Mouse (Mus musculus): ENCODE measurements around the gene Rnf128. TPM values are rescaled to one million over a fixed set of nuclear protein-coding genes. Genes with fewer than 3 reads are reported as not detected.

Gene Rnf128
- 10 to 100 TPM; 12.4 to 15.1 TPM for total RNA-seq (2021)
- long read RNA-seq, experiment 1, transcript Rnf128-201 (7 exons, 2,750 nt): major isoform, 47 of 48 reads
- long read RNA-seq, experiment 1, partial matches to known transcripts: 1 of 48 reads
- long read RNA-seq, experiment 1, other reads (novel, unspliced or antisense): 0 of 48 reads
- long read RNA-seq, experiment 2, transcript Rnf128-201 (7 exons, 2,750 nt): major isoform, 15 of 15 reads
- long read RNA-seq, experiment 2, partial matches to known transcripts: 0 of 15 reads
- long read RNA-seq, experiment 2, other reads (novel, unspliced or antisense): 0 of 15 reads

- no peak within 1 kb of the TSS for H3K4me3 ChIP-seq
- TF ChIP-seq CTCF (IDR thresholded peaks at IDR 0.05): no peak
- intact Hi-C loops (cut with DNase I): no loop called here
- DNase-seq (ENCODE audit: extremely low spot score in 1 of 2, low spot score in 2 of 2): no peak
- H3K27ac ChIP-seq: no peak within 1 kb of the TSS
Observed at GRCm38 (mm10) chrX:139562925-139563461, at the start of gene Rnf128. Gene Rnf128 (plus strand): TSS chrX:139563316.

DNA sequence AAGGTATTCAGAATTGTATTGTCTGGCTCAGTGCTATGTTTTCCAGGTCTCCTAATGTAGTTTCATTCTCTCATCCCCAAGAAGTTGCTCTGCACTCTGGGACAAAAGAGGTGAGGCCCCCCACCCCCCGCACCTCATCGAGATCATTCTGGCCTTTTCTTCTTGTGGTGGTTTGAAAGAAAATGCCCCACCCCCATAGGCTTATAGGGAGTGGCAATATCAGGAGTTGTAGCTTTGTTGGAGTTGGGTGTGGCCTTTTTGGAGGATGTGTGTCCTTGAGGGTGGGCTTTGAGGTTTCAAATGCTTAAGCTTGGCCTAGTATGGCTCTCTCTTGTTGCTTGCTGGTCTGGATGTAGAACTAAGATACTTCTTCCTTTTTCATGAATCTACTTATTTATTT, 47.0 kb upstream of the Rnf128 start:
- TF ChIP-seq CTCF (IDR thresholded peaks at IDR 0.05): no peak
- H3K27ac ChIP-seq: no peak overlapping the region
- intact Hi-C loops (cut with DNase I): no loop called here
- no peak for DNase-seq (ENCODE audit: extremely low spot score in 1 of 2, low spot score in 2 of 2)
- H3K4me3 ChIP-seq: no peak overlapping the region

- no peak for DNase-seq (ENCODE audit: extremely low spot score in 1 of 2, low spot score in 2 of 2)
- no peak overlapping the region for H3K4me3 ChIP-seq
- no peak overlapping the region for H3K27ac ChIP-seq
- TF ChIP-seq CTCF (IDR thresholded peaks at IDR 0.05): no peak
- intact Hi-C loops (cut with DNase I): no loop called here
Observed at GRCm38 (mm10) chrX:139519251-139519650, 43.9 kb upstream of the Rnf128 start.

DNA sequence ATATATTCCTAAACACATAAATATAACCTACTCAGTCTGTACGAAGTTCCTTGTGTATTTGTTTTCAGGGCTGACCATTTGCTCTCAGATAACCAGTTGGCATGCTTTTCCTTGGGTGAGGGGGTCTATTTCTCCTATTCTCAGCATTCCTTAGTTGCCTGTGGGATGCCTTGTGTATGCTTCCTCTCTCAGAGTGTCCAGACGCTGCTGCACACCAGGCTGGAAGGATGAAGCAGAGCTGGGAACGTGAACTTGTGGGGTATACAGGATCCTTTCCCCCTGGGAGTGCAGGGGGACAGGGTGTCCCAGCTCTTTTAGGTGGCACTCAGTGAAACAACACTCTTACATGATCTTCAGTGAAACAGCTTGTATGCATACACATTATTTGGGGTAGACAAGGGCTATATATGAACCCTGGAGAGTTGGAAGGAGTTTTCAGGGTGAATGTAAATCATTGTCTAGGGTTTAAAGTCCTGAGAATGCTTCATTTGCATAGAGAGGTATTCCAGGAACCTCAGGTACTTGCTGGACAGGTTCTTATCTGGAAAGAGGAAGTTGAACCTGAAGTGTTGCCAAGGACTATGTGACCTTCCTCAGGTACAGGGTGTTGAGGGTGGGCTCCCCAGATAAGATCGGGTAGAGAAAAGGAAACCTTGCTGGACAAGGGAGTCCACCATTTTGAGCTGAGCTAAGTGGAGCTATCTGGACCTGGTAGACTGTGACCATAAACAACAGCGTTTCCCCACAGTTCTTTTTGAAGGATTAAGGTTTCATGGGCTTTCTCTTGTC, 38.6 kb upstream of the Rnf128 start:
- Histone ChIP-seq H3K27ac (no peak overlapping the region), H3K4me3 (no peak overlapping the region)
- no peak for DNase-seq (ENCODE audit: extremely low spot score in 1 of 2, low spot score in 2 of 2)
- no peak for TF ChIP-seq CTCF (IDR thresholded peaks at IDR 0.05)
- intact Hi-C loops (cut with DNase I): no loop called here

DNA sequence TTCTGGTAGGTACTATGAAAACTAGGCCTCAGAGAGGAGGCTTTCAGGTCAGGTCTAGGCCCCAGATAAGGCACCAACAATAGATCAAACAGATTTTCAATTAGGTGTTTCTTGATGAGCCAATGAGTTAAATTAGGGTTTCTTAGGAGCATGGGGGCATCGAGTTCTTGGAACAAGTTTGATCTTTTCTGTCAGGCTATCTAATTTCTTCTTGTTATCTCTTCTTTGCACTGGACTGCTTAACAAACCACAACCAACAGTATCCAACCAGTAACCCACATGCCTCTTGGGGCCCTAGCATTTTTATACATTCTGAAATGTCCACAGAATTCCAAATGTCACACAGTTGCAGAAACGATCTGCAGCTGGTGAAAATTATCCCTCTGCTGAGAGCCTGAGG, 37.4 kb upstream of the Rnf128 start:
- TF ChIP-seq CTCF (IDR thresholded peaks at IDR 0.05): no peak
- intact Hi-C loops (cut with DNase I): no loop called here
- no peak for DNase-seq (ENCODE audit: extremely low spot score in 1 of 2, low spot score in 2 of 2)

GRCm38 (mm10) chrX:139526984-139527383, 36.1 kb upstream of the Rnf128 start:
- intact Hi-C loops (cut with DNase I): no loop called here
- DNase-seq (ENCODE audit: extremely low spot score in 1 of 2, low spot score in 2 of 2): no peak
- no peak for TF ChIP-seq CTCF (IDR thresholded peaks at IDR 0.05)
- no peak overlapping the region for H3K27ac ChIP-seq
- no peak overlapping the region for H3K4me3 ChIP-seq

More for the DNA sequence above, 37.4 kb upstream of the Rnf128 start:
- H3K27ac ChIP-seq: no peak overlapping the region
- no peak overlapping the region for H3K4me3 ChIP-seq

DNA sequence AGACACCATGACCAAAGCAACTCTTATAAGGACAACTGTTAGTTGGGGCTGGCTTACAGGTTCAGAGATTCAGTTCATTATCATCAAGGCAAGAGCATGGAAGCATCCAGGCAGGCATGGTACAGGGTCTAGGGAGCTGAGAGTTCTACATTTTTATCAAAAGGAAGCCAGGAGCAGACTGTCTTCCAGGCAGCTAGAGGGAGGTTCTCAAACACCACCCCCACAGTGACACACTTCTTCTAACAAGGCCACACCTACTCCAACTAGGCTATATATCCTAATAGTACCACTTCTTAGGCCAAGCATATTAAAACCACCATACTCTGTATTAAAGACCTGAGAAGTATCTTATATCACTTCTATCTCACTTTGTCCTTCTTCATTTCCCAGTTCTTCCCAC, 33.4 kb upstream of the Rnf128 start:
- no peak for DNase-seq (ENCODE audit: extremely low spot score in 1 of 2, low spot score in 2 of 2)
- intact Hi-C loops (cut with DNase I): no loop called here
- no peak overlapping the region for H3K4me3 ChIP-seq
- no peak overlapping the region for H3K27ac ChIP-seq
- no peak for TF ChIP-seq CTCF (IDR thresholded peaks at IDR 0.05)

DNA sequence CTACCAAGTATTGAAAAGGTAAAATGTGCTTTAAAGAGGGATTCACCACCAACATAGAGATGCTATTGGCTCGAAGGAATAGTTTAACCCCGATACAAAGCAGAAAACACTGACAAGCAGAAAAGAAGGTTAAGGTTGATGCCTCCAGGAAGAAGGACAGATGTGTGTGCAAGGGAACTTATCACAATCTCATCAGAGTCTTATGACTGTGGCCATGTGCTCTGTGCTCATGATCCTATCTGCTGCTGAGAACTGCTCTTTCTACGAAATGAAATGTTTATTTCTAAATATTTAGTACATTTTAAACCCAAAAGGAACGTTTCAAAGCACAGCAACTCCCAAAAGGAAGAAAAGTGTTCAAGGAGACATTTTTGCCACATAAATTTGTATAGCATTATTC, 30.8 kb upstream of the Rnf128 start:
- intact Hi-C loops (cut with DNase I): no loop called here
- no peak for TF ChIP-seq CTCF (IDR thresholded peaks at IDR 0.05)
- Histone ChIP-seq H3K27ac (no peak overlapping the region), H3K4me3 (no peak overlapping the region)
- DNase-seq (ENCODE audit: extremely low spot score in 1 of 2, low spot score in 2 of 2): no peak

GRCm38 (mm10) chrX:139537641-139538397, 25.3 kb upstream of the Rnf128 start:
- DNase-seq (ENCODE audit: extremely low spot score in 1 of 2, low spot score in 2 of 2): no peak
- TF ChIP-seq CTCF (IDR thresholded peaks at IDR 0.05): no peak
- H3K4me3 ChIP-seq: no peak overlapping the region
- no peak overlapping the region for H3K27ac ChIP-seq
- intact Hi-C loops (cut with DNase I): no loop called here

DNA sequence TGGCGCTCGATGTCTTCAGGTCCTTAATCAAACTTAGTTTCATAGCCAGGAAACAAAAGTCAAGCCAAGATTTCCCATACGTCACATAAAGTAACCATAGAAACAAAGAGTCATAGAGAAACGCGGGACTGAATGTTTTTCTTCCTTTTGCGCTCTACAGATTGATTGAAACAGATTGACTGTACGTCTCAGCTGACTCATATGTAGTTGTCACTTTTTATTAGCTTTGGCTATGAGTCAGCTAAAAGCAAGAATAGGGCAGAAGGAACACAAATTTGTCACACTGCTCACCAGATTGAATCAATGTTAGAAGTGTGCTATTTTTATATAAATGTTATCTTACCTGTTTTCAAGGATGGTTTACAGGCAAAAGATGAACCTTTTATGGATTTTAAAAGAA, 19.4 kb upstream of the Rnf128 start:
- no peak for TF ChIP-seq CTCF (IDR thresholded peaks at IDR 0.05)
- intact Hi-C loops (cut with DNase I): no loop called here
- Histone ChIP-seq H3K27ac (no peak overlapping the region), H3K4me3 (no peak overlapping the region)
- DNase-seq (ENCODE audit: extremely low spot score in 1 of 2, low spot score in 2 of 2): no peak

GRCm38 (mm10) chrX:139550456-139550855, 12.7 kb upstream of the Rnf128 start:
- Histone ChIP-seq H3K4me3 (no peak overlapping the region), H3K27ac (no peak overlapping the region)
- intact Hi-C loops (cut with DNase I): no loop called here
- DNase-seq (ENCODE audit: extremely low spot score in 1 of 2, low spot score in 2 of 2): no peak
- no peak for TF ChIP-seq CTCF (IDR thresholded peaks at IDR 0.05)

DNA sequence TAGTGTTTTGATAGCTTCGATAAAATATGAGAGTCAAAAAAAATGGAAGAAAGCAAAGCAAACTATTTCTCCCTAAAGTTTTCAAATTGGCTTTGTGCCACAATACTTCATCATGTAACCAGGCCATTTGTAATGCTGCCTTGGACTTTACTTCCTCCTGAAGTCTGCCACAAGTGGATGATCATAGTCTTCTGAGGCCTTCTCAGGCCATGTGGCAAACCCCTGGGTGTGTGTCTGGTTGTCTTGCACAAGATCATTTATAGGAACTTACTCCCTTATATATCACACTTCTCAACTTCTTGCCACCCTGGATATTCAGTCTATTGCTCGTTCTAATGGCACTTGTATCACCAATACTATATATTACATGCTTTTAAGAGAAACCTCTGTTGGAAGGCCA, 11.0 kb upstream of the Rnf128 start:
- intact Hi-C loops (cut with DNase I): no loop called here
- DNase-seq (ENCODE audit: extremely low spot score in 1 of 2, low spot score in 2 of 2): no peak
- Histone ChIP-seq H3K27ac (no peak overlapping the region), H3K4me3 (no peak overlapping the region)
- no peak for TF ChIP-seq CTCF (IDR thresholded peaks at IDR 0.05)

Data from left cerebral cortex, adult 2 months (tissue).